Mouse (Mus musculus): ENCODE data around the gene B430305J03Rik.

DNA sequence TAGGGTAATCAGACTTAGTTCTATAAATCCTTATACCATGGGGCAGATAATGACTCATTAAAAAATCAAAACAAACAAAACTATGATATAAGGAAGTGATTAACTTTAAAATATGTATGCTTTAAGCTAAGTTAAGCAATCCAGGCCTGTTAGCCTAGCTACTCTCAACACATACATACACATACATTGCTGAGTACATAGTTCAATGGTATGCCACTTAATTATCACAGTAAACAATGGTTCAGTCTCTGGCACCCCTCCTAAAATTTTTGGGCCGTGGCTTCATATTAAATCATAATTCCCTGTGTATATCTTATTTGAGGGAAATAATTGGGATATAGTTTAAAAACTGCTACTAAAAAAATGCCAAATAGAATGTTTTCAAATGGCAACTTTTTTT is 4.4 kb downstream of the B430305J03Rik start, which contains the start of gene Rap2b:
- TF ChIP-seq POLR2A (IDR thresholded peaks at IDR 0.05; ENCODE audit: low read depth, low read length) (no peak), POLR2AphosphoS2 (IDR thresholded peaks at IDR 0.05; ENCODE audit: low read depth, low read length) (no peak), HCFC1 (IDR thresholded peaks at IDR 0.05; ENCODE audit: low read depth, low read length) (no peak), RCOR1 (conservative IDR thresholded peaks at IDR 0.05; ENCODE audit: low read depth, low read length) (no peak), MAZ (IDR thresholded peaks at IDR 0.05; ENCODE audit: low read depth, low read length) (no peak), CTCF (conservative IDR thresholded peaks at IDR 0.05 in 1 of 2, IDR thresholded peaks at IDR 0.05 in 1 of 2; ENCODE audit: low read depth in 2 of 2, low read length in 2 of 2) (no peak), JUND (conservative IDR thresholded peaks at IDR 0.05; ENCODE audit: low read depth, low read length) (no peak), USF1 (IDR thresholded peaks at IDR 0.05; ENCODE audit: low read depth, low read length) (no peak), MAFK (IDR thresholded peaks at IDR 0.05; ENCODE audit: insufficient replicate concordance, low read length) (no peak)

Data from CH12.LX (cell line).